Mouse (Mus musculus): ENCODE data around the gene Mxd4. TPM values are rescaled to one million over a fixed set of nuclear protein-coding genes. Genes with fewer than 3 reads are reported as not detected.

Mxd4 gene
- polyA plus RNA-seq, 1 experiment, result 31.0 TPM

DNA sequence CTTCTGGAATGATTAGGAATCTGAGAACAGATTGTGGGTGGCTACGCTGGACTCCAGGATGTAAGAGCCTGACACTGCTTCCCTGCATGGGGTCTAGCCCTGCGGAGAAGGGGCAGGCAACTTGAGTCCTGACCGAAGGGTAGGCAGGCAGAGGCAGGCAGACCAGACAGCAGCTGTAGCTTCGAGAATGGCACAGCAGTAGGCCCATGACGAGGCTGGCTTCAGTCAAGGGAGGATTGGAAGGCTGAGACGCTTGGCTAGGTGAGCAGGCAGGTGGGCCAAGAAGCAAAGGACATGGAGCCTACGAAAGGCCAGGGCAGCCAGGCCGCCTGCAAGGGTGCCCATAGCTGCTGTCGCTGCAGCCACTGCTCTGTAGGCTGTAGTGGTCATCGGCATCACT, 10.8 kb downstream of the Mxd4 start:
- no peaks in the 10 kb centered on the region for H3K27me3 ChIP-seq (replicated peaks)
- TF ChIP-seq FLI1 (IDR thresholded peaks at IDR 0.05; ENCODE audit: low read length), result no peak
- TF ChIP-seq GATA1 (IDR thresholded peaks at IDR 0.05; ENCODE audit: borderline replicate concordance, low read length), result no peak
- H3K4me3 ChIP-seq (replicated peaks), result peak overlapping the region; percentile 9
- H3K4me1 ChIP-seq, result peaks cover 47% of the 10 kb centered on the region
- peaks cover 97% of the 10 kb centered on the region for H3K36me3 ChIP-seq (replicated peaks; ENCODE audit: low read length)
- H3K9me3 ChIP-seq, result no peaks in the 10 kb centered on the region

DNA sequence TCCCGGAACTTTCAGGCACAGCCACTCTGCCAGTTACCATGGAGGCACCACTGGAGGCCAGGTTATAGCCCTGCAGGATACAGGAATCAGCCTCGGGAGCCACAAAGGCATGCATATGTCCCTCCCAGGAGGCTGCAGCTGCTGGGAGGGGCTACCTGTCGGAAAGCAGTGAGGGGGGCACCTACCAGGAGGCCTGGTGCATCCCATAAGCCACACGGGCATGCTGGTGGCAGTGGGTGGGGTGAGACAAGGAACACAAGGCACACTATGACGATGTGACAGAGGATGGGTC, 12.2 kb downstream of the Mxd4 start:
- Histone ChIP-seq H3K27me3 (replicated peaks) (no peaks in the 10 kb centered on the region), H3K36me3 (replicated peaks; ENCODE audit: low read length) (peaks cover 88% of the 10 kb centered on the region), H3K4me1 (peaks cover 56% of the 10 kb centered on the region), H3K9me3 (no peaks in the 10 kb centered on the region), H3K4me3 (replicated peaks) (no peak overlapping the region)
- no peak for TF ChIP-seq FLI1 (IDR thresholded peaks at IDR 0.05; ENCODE audit: low read length)
- TF ChIP-seq GATA1 (IDR thresholded peaks at IDR 0.05; ENCODE audit: borderline replicate concordance, low read length), result no peak

DNA sequence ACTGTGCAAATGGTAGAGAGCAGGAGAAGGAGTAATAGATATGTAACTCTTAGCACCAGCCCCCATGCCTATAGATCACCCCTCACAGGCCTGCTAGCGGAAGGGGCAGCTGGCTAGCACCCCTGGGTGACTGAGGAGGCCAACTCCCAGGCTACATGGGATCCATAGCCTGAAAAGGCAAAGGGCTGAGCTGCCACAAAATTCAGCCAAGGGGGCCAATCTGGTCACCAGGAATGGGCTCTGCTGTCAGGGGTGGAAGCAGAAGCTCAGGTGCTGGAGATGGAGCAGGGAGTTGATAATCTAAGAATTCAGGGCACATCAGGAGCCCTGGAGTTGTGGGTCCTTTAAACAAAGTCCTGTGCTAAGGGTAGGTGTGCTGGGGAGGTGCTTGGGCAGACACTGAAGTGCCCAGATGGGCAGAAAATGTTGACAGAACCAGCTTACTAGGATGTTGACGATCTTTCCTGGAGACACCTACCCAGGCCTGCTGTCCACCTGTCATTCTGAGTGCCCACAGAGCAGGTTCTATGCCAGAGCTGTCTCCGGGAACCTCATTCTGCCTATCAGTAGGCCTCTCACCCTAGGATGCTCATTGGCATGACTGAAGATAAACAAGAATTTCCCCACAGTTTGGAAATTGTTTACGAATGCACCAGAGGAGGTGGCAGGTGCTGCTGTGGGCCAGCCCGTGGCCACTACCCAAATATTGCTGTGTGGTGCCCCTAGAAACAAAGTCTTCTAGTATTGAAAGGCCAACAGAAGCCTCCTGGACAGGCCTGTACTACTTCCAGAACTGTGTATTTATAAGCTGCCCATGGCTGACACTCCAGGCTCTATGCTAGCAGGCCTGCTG, 12.7 kb downstream of the Mxd4 start:
- H3K4me1 ChIP-seq, result peaks cover 57% of the 10 kb centered on the region
- H3K4me3 ChIP-seq (replicated peaks), result no peak overlapping the region
- H3K36me3 ChIP-seq (replicated peaks; ENCODE audit: low read length), result peaks cover 83% of the 10 kb centered on the region
- TF ChIP-seq FLI1 (IDR thresholded peaks at IDR 0.05; ENCODE audit: low read length) (no peak), GATA1 (IDR thresholded peaks at IDR 0.05; ENCODE audit: borderline replicate concordance, low read length) (no peak)
- H3K9me3 ChIP-seq, result no peaks in the 10 kb centered on the region
- no peaks in the 10 kb centered on the region for H3K27me3 ChIP-seq (replicated peaks)

DNA sequence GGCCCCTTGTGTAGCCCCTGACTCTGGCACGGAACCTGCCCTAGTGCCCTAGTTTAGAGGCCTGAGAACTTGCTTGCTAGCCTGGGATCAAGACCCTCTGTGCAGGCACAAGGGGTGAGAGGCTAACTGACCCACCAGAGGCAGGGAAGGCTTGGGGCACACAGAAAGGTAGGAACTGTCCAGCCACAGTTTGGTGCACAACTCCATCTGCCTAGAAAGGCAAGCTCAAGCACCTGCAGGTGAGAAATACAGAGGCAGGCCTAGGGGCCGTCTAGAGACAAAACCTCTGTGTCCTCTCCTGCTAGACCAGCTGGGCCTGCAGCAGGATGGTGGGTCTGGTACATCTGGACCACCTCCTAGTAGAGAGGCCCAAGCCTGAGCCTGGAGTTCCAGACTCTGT, 13.5 kb downstream of the Mxd4 start:
- Histone ChIP-seq H3K4me1 (peaks cover 59% of the 10 kb centered on the region), H3K36me3 (replicated peaks; ENCODE audit: low read length) (peaks cover 76% of the 10 kb centered on the region), H3K27me3 (replicated peaks) (no peaks in the 10 kb centered on the region), H3K4me3 (replicated peaks) (no peak overlapping the region), H3K9me3 (no peaks in the 10 kb centered on the region)
- TF ChIP-seq FLI1 (IDR thresholded peaks at IDR 0.05; ENCODE audit: low read length) (no peak), GATA1 (IDR thresholded peaks at IDR 0.05; ENCODE audit: borderline replicate concordance, low read length) (no peak)

DNA sequence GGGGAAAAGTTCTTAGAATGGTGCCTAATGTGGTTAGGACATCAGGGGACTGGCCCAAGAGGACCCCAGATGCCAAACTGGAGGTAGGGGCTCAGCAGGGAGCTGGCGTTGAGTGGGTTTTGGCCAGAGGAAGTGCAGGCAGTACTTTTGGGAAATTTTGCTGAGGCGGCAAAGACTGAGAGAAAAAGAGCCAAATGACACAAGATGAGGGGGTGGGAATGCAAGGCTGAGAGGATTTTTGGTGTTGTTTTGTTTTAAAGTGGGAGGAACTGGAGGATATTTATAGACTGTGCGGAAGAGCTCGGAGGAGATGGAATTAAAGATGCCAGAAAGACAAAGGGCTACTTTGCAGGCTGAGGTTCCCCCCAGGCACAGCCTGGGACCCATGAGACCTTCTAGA, 16.8 kb downstream of the Mxd4 start:
- TF ChIP-seq FLI1 (IDR thresholded peaks at IDR 0.05; ENCODE audit: low read length) (no peak), GATA1 (IDR thresholded peaks at IDR 0.05; ENCODE audit: borderline replicate concordance, low read length) (no peak)
- Histone ChIP-seq H3K36me3 (replicated peaks; ENCODE audit: low read length) (peaks cover 47% of the 10 kb centered on the region), H3K9me3 (no peaks in the 10 kb centered on the region), H3K4me3 (replicated peaks) (no peak overlapping the region), H3K27me3 (replicated peaks) (no peaks in the 10 kb centered on the region), H3K4me1 (peaks cover 39% of the 10 kb centered on the region)

DNA sequence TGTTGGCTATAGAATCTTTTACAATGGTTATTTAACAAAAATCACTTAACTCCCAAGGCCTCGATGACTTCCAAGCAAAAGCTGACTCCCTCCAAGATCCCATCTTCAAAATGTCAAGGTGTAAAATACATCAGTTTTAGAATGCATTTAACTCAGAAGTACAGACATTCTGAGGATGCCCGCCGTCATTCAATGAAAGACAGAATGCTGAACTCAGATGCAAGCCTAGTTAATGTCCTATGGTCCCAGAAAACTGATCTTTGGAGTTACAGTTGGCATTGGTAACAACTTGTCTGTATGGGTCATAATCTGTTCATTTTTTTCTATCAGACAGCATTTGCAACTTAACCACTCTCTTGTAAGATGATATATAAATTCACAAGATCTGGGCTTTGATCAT, 17.6 kb downstream of the Mxd4 start:
- TF ChIP-seq GATA1 (IDR thresholded peaks at IDR 0.05; ENCODE audit: borderline replicate concordance, low read length) (no peak), FLI1 (IDR thresholded peaks at IDR 0.05; ENCODE audit: low read length) (no peak)
- Histone ChIP-seq H3K9me3 (no peaks in the 10 kb centered on the region), H3K4me3 (replicated peaks) (peak overlapping the region; percentile 95), H3K36me3 (replicated peaks; ENCODE audit: low read length) (peaks cover 40% of the 10 kb centered on the region), H3K4me1 (peaks cover 39% of the 10 kb centered on the region), H3K27me3 (replicated peaks) (no peaks in the 10 kb centered on the region)

DNA sequence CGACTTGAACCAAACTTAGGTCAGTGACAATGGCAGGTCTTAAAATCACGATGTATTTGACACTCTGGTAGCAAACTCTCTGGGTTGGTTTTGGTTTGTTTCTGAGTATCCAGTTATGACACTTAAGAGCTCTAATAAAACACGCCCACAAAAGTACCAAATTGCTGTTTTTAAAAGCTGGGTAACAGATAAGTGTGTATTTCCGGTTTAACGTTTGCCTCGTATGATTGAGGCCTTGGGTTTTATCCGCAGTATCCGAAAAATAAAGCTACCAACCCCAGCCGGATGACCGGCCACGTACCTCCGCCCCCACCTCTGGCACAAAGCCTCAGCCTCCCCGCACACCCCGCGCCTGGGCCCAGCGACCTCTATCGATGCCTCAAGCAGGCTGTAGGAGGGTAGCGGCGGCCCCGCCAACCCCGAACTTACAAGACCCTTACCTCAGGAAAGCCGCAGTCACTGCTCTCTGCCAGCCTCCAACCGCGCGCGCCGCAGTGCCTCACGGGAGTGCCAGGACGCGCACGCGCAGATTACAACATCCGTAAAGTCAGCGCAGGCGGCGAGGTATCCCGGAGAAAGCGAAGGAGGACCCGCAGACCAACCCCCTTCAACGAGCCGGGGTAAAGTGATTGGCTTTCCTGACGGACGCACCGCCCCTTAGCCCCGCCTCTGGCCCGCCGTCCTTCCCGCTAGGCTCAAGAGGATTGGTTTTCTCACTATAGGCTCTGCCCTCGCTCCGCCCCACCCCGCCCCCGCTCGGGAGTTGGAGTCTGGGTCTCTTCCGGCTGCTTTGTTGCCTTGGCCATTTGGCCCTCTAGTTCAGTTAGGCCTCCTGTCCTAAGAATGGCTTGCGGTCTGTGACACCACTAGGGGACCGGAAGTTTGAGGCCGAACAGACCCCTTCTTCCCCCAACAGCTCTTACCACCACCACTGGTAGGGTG, 18.3 kb downstream of the Mxd4 start, which contains the start of the genes Poln and Haus3:
Poln (minus strand) TSS at position 499 of the 942 bp plus-strand sequence.
Haus3 (minus strand) TSS at position 578 of the 942 bp plus-strand sequence.
- TF ChIP-seq GATA1 (IDR thresholded peaks at IDR 0.05; ENCODE audit: borderline replicate concordance, low read length), result no peak
- TF ChIP-seq FLI1 (IDR thresholded peaks at IDR 0.05; ENCODE audit: low read length), result no peak
- peak within 1 kb of the TSS; percentile 95 for H3K4me3 ChIP-seq (replicated peaks)
- no peaks in the 10 kb centered on the region for H3K27me3 ChIP-seq (replicated peaks)
- peaks cover 37% of the 10 kb centered on the region for H3K36me3 ChIP-seq (replicated peaks; ENCODE audit: low read length)
- H3K9me3 ChIP-seq, result no peaks in the 10 kb centered on the region
- peaks cover 45% of the 10 kb centered on the region for H3K4me1 ChIP-seq

DNA sequence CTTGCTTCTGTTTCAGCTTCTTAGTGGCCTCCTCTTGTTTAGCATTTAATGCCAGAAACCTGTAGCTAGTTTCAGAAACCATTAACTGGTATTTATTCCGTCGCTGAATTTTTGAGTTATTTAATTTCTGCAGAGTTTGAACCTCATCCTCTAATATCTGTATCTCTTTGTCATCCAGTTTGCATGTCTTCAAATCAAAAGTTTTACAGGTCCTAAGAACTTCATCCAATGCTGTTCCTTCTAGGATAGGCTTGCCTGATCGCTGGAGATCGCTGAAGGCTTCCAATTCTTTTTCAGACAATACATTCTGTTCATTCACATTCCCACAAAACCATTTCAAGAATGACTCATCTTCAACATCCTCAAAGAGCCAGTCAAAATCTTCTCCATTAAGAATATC, 19.7 kb downstream of the Mxd4 start:
- Histone ChIP-seq H3K27me3 (replicated peaks) (no peaks in the 10 kb centered on the region), H3K4me1 (peaks cover 49% of the 10 kb centered on the region), H3K36me3 (replicated peaks; ENCODE audit: low read length) (peaks cover 28% of the 10 kb centered on the region), H3K4me3 (replicated peaks) (peak overlapping the region; percentile 95), H3K9me3 (no peaks in the 10 kb centered on the region)
- TF ChIP-seq FLI1 (IDR thresholded peaks at IDR 0.05; ENCODE audit: low read length) (no peak), GATA1 (IDR thresholded peaks at IDR 0.05; ENCODE audit: borderline replicate concordance, low read length) (no peak)

DNA sequence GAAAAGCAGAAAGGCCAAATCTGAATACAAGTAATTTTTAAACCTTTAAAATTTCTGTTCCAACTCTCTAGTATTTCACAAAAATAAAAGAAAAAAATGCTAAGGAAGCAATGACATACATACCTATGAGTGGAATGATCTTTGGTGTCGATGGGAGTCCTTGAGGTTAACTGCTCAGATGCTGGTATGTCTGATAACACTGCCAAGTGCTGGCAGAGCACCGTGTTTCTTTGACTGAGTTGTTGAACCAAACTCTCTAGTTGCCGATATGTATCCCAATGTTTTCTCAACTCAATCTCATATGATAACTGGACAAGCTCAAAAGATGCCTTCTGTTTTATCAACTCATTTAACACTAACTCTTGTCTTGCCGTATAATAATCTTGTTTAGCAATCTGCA, 21.7 kb downstream of the Mxd4 start:
- no peak for TF ChIP-seq GATA1 (IDR thresholded peaks at IDR 0.05; ENCODE audit: borderline replicate concordance, low read length)
- no peak for TF ChIP-seq FLI1 (IDR thresholded peaks at IDR 0.05; ENCODE audit: low read length)
- Histone ChIP-seq H3K4me3 (replicated peaks) (peak overlapping the region; percentile 69), H3K4me1 (peaks cover 53% of the 10 kb centered on the region), H3K9me3 (no peaks in the 10 kb centered on the region), H3K27me3 (replicated peaks) (no peaks in the 10 kb centered on the region), H3K36me3 (replicated peaks; ENCODE audit: low read length) (peaks cover 25% of the 10 kb centered on the region)
